Mouse (Mus musculus) C3H10T1/2 (cell line): ENCODE data around the gene Vwde. TPM values are rescaled to one million over a fixed set of nuclear protein-coding genes. Genes with fewer than 3 reads are reported as not detected.

Source experiments
- polyA plus RNA-seq, 2 experiments: library from polyadenylated mRNA; unstranded; fragments of >200 nt; fragmentation: generic; extraction: Trizol; gene quantifications; one replicate each; pipeline ENCODE4 v1.2.1; 2012; ENCODE audit warnings: missing spikeins in 2 of 2

The Vwde gene
- polyA plus RNA-seq = not detected

GRCm38 (mm10) chr6:13224596-13225227 is at the start of gene Vwde:
Gene Vwde, minus strand, starts transcription at chr6:13224965.

Other genes with a start within 250 kb of the Vwde start
- gene Tmem106b, start 155.2 kb downstream of the Vwde start, polyA plus RNA-seq = 1 to 10 TPM in 1 of 2 experiments, under 1 TPM in 1; 0.53 to 6.9 TPM